11 mouse cellular contexts compared by ENCODE assay signal in the genomic region with DNA sequence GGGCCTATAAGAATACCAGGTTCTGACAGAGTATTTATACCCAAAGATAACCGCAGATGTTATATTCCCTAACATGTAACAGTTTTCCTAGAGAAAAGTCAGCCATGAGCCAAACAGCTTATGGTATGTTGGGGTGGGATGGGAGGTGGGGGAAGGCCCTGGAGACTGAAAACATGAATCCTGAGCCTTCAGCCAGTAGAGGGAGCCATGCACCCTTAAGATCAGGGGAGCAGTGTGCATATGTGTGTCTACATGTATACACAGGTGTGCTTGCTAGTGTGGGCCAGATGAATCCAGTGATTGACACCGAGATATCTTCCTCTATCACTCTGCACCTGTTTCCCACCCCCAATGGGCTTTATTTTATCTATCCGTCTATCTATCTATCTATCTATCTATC. TPM values are rescaled to one million over a fixed set of nuclear protein-coding genes. Genes with fewer than 3 reads are reported as not detected.
DNase-seq lines count a peak whose midpoint lies in the region; ATAC-seq and TF ChIP-seq lines count a peak whose summit lies in the region.
"Had no signal": no experiment of that assay in that cellular context is flagged by ENCODE, and none has a peak within 500 bp of the region (broad histone marks: within the 10 kb centered on the region; RNA-seq: fewer than 3 reads in every experiment).

No protein-coding gene starts in this region.

- H3K9ac ChIP-seq in liver, embryonic 14.5 days (replicated peaks), result no peak overlapping the region
- no peak overlapping the region for H3K9ac ChIP-seq in liver, embryonic 11.5 days (ENCODE audit: low read depth, low read length)
- H3K9ac ChIP-seq: limb, embryonic 15.5 days had no signal

- TF ChIP-seq EP300 in liver, embryonic 14.5 days (IDR thresholded peaks at IDR 0.05; ENCODE audit: low read depth), result no peak

- 40% methylated on average over 3 of the region's 3 CpGs for WGBS in liver, embryonic 14.5 days (ENCODE audit: insufficient replicate concordance)
- 48% methylated on average over 3 of the region's 3 CpGs for WGBS in liver, embryonic 11.5 days

- peak; percentile 57 for TF ChIP-seq CTCF in gastrocnemius, adult 2 months (IDR thresholded peaks at IDR 0.05)
- TF ChIP-seq CTCF in liver, embryonic 14.5 days (IDR thresholded peaks at IDR 0.05; ENCODE audit: low read depth), result peak; percentile 62

- H3K4me2 ChIP-seq in liver, embryonic 14.5 days (ENCODE audit: low read depth), result no peak overlapping the region
- no peak overlapping the region for H3K4me2 ChIP-seq in liver, embryonic 11.5 days
- H3K4me2 ChIP-seq: limb, embryonic 15.5 days had no signal

- intact Hi-C loops in gastrocnemius, adult 2 months (cut with DNase I), result no loop called here

- no peaks in the 10 kb centered on the region for H3K36me3 ChIP-seq in liver, embryonic 14.5 days (replicated peaks; ENCODE audit: control insufficient read depth, insufficient read depth, low read depth)
- no peaks in the 10 kb centered on the region for H3K36me3 ChIP-seq in liver, embryonic 11.5 days (ENCODE audit: control insufficient read depth, insufficient read depth, low read length)
- H3K36me3 ChIP-seq: hindbrain, embryonic 10.5 days; limb, embryonic 15.5 days had no signal

- no peaks in the 10 kb centered on the region for H3K27me3 ChIP-seq in liver, embryonic 14.5 days (ENCODE audit: control insufficient read depth, insufficient read depth, low read length)
- no peaks in the 10 kb centered on the region; the same call in 1 of the 2 replicates for H3K27me3 ChIP-seq in liver, embryonic 11.5 days (replicated peaks; ENCODE audit: control insufficient read depth, insufficient read depth, low read length)
- H3K27me3 ChIP-seq: limb, embryonic 15.5 days had no signal

- no peak for DNase-seq in gastrocnemius, adult 2 months
- no peak for DNase-seq in gastrocnemius, postnatal 10 days
- no peak for DNase-seq in liver, embryonic 14.5 days (ENCODE audit: low read depth in 3 of 3, low spot score in 3 of 3)
- DNase-seq in liver, embryonic 11.5 days (ENCODE audit: low spot score), result no peak
- peak; percentile 44 for DNase-seq in ES-CJ7 (ENCODE audit: low read depth, low spot score)
- peak; percentile 21 for DNase-seq in lung, postnatal 36 days
- no peak for DNase-seq in spleen, postnatal 4 days (ENCODE audit: low spot score in 2 of 2)
- no peak for DNase-seq in gastrocnemius, adult 8-10 months (ENCODE audit: low spot score in 2 of 2)

- no peaks in the 10 kb centered on the region for H3K4me1 ChIP-seq in liver, embryonic 14.5 days (replicated peaks; ENCODE audit: control insufficient read depth in 2 of 2, insufficient read depth in 2 of 2, low read length in 1 of 2)
- no peaks in the 10 kb centered on the region for H3K4me1 ChIP-seq in liver, embryonic 11.5 days (replicated peaks; ENCODE audit: control insufficient read depth, insufficient read depth, low read length)
- H3K4me1 ChIP-seq: limb, embryonic 15.5 days had no signal

- no peak overlapping the region for H3K4me3 ChIP-seq in gastrocnemius, adult 2 months
- no peak overlapping the region for H3K4me3 ChIP-seq in liver, embryonic 14.5 days (ENCODE audit: insufficient read depth in 1 of 2, low read depth in 2 of 2, low read length in 2 of 2)
- H3K4me3 ChIP-seq in liver, embryonic 11.5 days (ENCODE audit: low read depth, low read length), result no peak overlapping the region
- H3K4me3 ChIP-seq: erythroblast, embryonic 14.5 days; hindbrain, embryonic 10.5 days; limb, embryonic 15.5 days had no signal

- no peak for ATAC-seq in liver, embryonic 14.5 days (ENCODE audit: insufficient read depth)
- ATAC-seq in liver, embryonic 11.5 days (replicated peaks; ENCODE audit: low FRiP score), result no peak

- no peak overlapping the region for H3K27ac ChIP-seq in gastrocnemius, adult 2 months
- H3K27ac ChIP-seq in liver, embryonic 14.5 days, result no peak overlapping the region
- no peak overlapping the region for H3K27ac ChIP-seq in liver, embryonic 11.5 days (ENCODE audit: low read depth, low read length)
- H3K27ac ChIP-seq: hindbrain, embryonic 10.5 days; limb, embryonic 15.5 days had no signal

- no peaks in the 10 kb centered on the region for H3K9me3 ChIP-seq in liver, embryonic 14.5 days (ENCODE audit: control insufficient read depth, low read length)
- H3K9me3 ChIP-seq in liver, embryonic 11.5 days (ENCODE audit: control insufficient read depth, low read length), result no peaks in the 10 kb centered on the region
- H3K9me3 ChIP-seq: hindbrain, embryonic 10.5 days; limb, embryonic 15.5 days had no signal

RNA-seq across cellular contexts. Expression of gene Cenpa, which starts 20.2 kb away (rescaled TPM):
- 1 to 10 TPM; 1.2 to 3.6 TPM for total RNA-seq in gastrocnemius, adult 2 months (2021)
- total RNA-seq in gastrocnemius, postnatal 10 days (2021), result 10 to 100 TPM; 16.7 to 17.2 TPM
- 116 and 122 TPM in 2 replicates for polyA plus RNA-seq in liver, embryonic 14.5 days (2012; rRNA removed)
- 209 and 236 TPM in 2 replicates for polyA plus RNA-seq in liver, embryonic 14.5 days (2014; fragmentation: Nextera tagmentation; extraction: Ambion mirVana)
- 326 and 357 TPM in 2 replicates for polyA plus RNA-seq in liver, embryonic 11.5 days (2014; fragmentation: Nextera tagmentation; extraction: Ambion mirVana)
- 1 to 10 TPM; 1.5 to 2.2 (median 1.6) TPM for total RNA-seq in gastrocnemius, adult 8-10 months (2022)

RNA-seq across cellular contexts. Expression of gene Dpysl5, which starts 24.6 kb away (rescaled TPM):
- total RNA-seq in gastrocnemius, adult 2 months (2021), result 1 to 10 TPM in 1 of 2 experiments, under 1 TPM in 1; 0.98 to 2.9 TPM
- total RNA-seq in gastrocnemius, postnatal 10 days (2021), result 1 to 10 TPM; 2.7 to 3.2 TPM
- polyA plus RNA-seq in liver, embryonic 14.5 days (2012; rRNA removed), result 0.15 and 0.49 TPM in 2 replicates
- polyA plus RNA-seq in liver, embryonic 14.5 days (2014; fragmentation: Nextera tagmentation; extraction: Ambion mirVana), result 0.10 and 0.23 TPM in 2 replicates
- polyA plus RNA-seq in liver, embryonic 11.5 days (2014; fragmentation: Nextera tagmentation; extraction: Ambion mirVana), result 1.3 and 1.6 TPM in 2 replicates
- total RNA-seq in gastrocnemius, adult 8-10 months (2022), result 1 to 10 TPM in 3 of 4 experiments, under 1 TPM in 1; 0.97 to 1.6 (median 1.4) TPM
- polyA plus RNA-seq: erythroblast, embryonic 14.5 days had no signal

RNA-seq across cellular contexts. Expression of gene Slc35f6, which starts 39.0 kb away (rescaled TPM):
- total RNA-seq in gastrocnemius, adult 2 months (2021), result 10 to 100 TPM; 12.7 to 14.2 TPM
- total RNA-seq in gastrocnemius, postnatal 10 days (2021), result 10 to 100 TPM; 13.3 to 15.4 TPM
- 10.1 and 12.2 TPM in 2 replicates for polyA plus RNA-seq in liver, embryonic 14.5 days (2012; rRNA removed)
- polyA plus RNA-seq in liver, embryonic 14.5 days (2014; fragmentation: Nextera tagmentation; extraction: Ambion mirVana), result 9.9 and 10.2 TPM in 2 replicates
- 17.6 and 18.6 TPM in 2 replicates for polyA plus RNA-seq in liver, embryonic 11.5 days (2014; fragmentation: Nextera tagmentation; extraction: Ambion mirVana)
- 10 to 100 TPM; 10.2 to 14.4 (median 12.4) TPM for total RNA-seq in gastrocnemius, adult 8-10 months (2022)

Comparison
In these comparisons a context has a peak if more than half of its experiments do, and no peak if none do; other contexts are left out.
1. DNase-seq: peak in ES-CJ7 (single experiment) and lung, postnatal 36 days (single experiment); none in gastrocnemius, adult 2 months (single experiment), gastrocnemius, postnatal 10 days (single experiment), liver, embryonic 14.5 days (0 of 3), liver, embryonic 11.5 days (single experiment), spleen, postnatal 4 days (0 of 2) and gastrocnemius, adult 8-10 months (0 of 2).